Mouse (Mus musculus): ENCODE data around the gene Npff. TPM values are rescaled to one million over a fixed set of nuclear protein-coding genes. Genes with fewer than 3 reads are reported as not detected.

Npff gene
- polyA plus RNA-seq, 1 experiment from 2014 or later, result 3.6 TPM

DNA sequence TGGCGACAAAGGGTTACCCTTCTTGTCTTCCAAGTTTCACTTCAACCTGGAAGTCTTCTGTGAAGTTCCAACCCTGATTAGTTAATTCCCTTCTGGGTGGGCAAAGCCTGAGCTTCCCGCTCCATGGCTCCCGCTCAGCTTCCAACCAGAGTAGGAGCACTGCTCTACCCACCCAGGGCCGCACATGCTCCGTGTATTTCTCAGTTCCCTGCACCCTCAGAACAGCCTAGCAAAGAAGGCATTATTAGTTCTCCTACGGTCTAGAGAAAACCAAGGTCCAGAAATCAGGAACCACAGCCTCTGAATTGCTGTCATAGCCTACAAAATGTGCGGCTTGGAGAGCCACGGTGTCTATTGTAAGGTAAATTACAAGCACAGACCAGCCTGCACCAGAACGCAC is 14.6 kb downstream of the Npff start:
- Histone ChIP-seq H3K9me3 (replicated peaks) (no peaks in the 10 kb centered on the region), H3K27ac (peak overlapping the region; percentile 89), H3K9ac (peak overlapping the region; percentile 70), H3K36me3 (peaks cover 11% of the 10 kb centered on the region), H3K4me2 (replicated peaks) (peak overlapping the region; percentile 83), H3K4me1 (peaks cover 51% of the 10 kb centered on the region), H3K27me3 (no peaks in the 10 kb centered on the region), H3K4me3 (peak overlapping the region; percentile 58)
- ATAC-seq (ENCODE audit: low FRiP score), result peak; percentile 67
- 7% methylated on average over 9 of the region's 9 CpGs for WGBS

DNA sequence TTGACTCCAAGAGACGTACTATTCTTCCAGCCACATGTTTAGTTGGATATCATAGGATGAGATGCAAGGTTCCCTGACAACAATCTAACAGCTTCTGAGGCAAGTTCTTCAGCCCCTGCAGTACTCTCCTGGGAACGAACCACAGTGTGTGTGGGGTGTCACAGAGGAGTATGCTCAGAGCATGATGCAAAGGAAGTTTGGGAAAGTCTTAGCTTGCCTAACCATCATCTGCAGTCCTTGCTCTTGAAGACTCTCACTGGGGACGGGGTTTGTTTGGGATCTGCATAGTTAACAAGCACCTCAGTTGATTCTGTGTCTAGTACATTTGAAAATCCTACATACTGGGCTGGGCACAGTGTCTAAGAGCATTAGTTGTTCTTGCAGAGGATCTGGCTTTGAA is 16.4 kb downstream of the Npff start:
- no peaks in the 10 kb centered on the region for H3K27me3 ChIP-seq
- H3K4me1 ChIP-seq, result peaks cover 40% of the 10 kb centered on the region
- no peak overlapping the region for H3K4me2 ChIP-seq (replicated peaks)
- no peak overlapping the region for H3K27ac ChIP-seq
- peaks cover 27% of the 10 kb centered on the region for H3K36me3 ChIP-seq
- H3K9ac ChIP-seq, result no peak overlapping the region
- H3K9me3 ChIP-seq (replicated peaks), result no peaks in the 10 kb centered on the region
- 90% methylated on average over 3 of the region's 3 CpGs for WGBS
- ATAC-seq (ENCODE audit: low FRiP score), result no peak
- no peak overlapping the region for H3K4me3 ChIP-seq

DNA sequence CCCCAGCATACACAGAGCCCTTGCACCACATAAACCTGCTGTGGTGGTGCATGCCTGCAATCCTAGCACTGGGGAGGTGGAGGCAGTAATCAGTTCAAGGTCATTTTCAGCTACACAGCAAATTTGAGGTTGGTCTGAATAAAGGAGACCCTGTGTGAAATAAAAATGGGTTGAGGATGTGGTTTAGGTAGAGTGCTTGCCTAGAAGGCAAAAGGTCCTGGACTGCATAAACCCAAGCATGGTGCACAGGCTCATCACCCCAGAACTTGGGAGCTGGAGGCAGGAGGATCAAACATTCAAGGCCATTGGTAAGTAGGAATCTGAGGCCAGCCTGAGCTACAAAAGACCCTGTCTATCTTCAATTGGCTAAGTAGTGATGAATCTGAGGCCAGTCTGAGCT is 17.2 kb downstream of the Npff start:
- H3K27me3 ChIP-seq, result no peaks in the 10 kb centered on the region
- peaks cover 33% of the 10 kb centered on the region for H3K4me1 ChIP-seq
- H3K9ac ChIP-seq, result no peak overlapping the region
- H3K27ac ChIP-seq, result no peak overlapping the region
- no peak for ATAC-seq (ENCODE audit: low FRiP score)
- no peaks in the 10 kb centered on the region for H3K9me3 ChIP-seq (replicated peaks)
- H3K4me2 ChIP-seq (replicated peaks), result no peak overlapping the region
- no peak overlapping the region for H3K4me3 ChIP-seq
- H3K36me3 ChIP-seq, result peaks cover 34% of the 10 kb centered on the region

DNA sequence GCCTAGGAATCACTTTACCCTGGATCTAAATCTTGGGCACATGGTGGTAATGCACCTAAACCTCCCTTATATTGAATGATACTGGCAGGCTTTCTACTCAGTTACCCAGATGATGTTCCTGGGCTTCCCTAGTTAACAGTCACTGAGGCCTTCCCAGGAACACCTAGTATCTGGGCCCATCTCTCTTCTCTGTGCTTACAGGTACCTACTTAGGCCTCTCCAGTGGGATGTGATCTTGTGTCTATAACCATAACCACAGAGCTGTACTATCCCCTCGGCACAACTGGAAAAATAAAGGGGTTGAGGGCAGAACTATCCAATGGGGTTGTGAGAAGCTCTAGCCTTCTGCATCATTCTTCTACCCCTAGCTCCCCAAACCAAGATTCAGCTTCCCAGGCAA is 17.9 kb downstream of the Npff start:
- 91% methylated on average over 1 of the region's 1 CpGs for WGBS
- Histone ChIP-seq H3K27me3 (no peaks in the 10 kb centered on the region), H3K4me3 (no peak overlapping the region), H3K4me1 (peaks cover 26% of the 10 kb centered on the region), H3K9ac (no peak overlapping the region), H3K4me2 (replicated peaks) (no peak overlapping the region), H3K36me3 (peaks cover 41% of the 10 kb centered on the region), H3K9me3 (replicated peaks) (no peaks in the 10 kb centered on the region), H3K27ac (no peak overlapping the region)
- no peak for ATAC-seq (ENCODE audit: low FRiP score)

DNA sequence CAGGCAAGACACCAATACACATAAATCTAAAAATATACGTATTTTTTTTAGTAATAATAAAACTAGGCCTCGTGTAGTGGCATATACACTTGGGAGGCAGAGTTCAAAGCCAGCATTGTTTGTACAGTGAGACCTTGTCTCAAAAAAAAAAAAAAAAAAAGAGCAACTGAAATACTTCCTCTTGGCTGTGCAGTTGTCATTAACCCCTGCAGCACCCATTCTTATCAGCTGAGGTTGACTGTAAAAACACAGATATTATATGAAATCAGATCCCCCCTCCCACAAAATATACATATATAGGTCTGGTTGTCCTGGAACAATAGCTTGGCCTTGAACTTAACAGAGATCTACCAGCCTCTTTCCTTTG is 18.3 kb downstream of the Npff start:
- Histone ChIP-seq H3K4me1 (peaks cover 22% of the 10 kb centered on the region), H3K36me3 (peaks cover 46% of the 10 kb centered on the region), H3K9ac (no peak overlapping the region), H3K27me3 (no peaks in the 10 kb centered on the region), H3K4me2 (replicated peaks) (no peak overlapping the region), H3K27ac (no peak overlapping the region), H3K4me3 (no peak overlapping the region), H3K9me3 (replicated peaks) (no peaks in the 10 kb centered on the region)
- WGBS, result 52% methylated on average over 2 of the region's 2 CpGs
- no peak for ATAC-seq (ENCODE audit: low FRiP score)

DNA sequence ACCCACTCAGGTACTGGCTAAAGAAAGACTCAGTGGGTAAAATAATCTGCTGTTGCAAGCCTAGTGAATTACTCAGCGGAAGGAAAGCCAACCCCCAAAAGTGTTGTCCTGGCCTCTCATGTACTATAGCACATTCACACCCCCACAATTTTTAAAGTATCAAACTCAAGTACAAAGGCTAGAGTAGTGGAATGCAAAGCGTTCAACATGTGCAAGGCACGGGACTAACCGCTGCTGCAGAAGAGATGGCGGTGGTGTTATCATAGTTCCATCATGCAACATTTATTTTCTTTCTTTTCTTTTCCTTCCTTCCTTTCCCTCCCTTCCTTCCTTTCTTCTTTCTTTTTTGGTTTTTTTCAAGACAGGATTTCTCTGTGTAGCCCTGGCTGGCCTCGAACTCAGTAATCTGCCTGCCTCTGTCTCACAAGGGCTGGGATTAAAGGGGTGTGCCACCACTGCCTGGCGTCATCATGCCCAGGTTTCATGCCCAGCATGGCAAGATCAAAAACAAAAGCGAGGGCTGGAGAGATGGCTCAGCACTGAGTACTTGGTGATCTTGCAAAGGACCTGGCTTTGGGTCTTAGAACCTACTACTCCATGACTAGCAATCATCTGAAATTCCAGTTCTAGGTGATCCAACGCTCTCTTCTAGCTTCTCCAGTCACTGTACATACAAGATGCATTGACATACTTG is 18.8 kb downstream of the Npff start:
- Histone ChIP-seq H3K4me3 (no peak overlapping the region), H3K4me2 (replicated peaks) (no peak overlapping the region), H3K36me3 (peaks cover 51% of the 10 kb centered on the region), H3K27ac (no peak overlapping the region), H3K9ac (no peak overlapping the region), H3K9me3 (replicated peaks) (no peaks in the 10 kb centered on the region), H3K4me1 (peaks cover 17% of the 10 kb centered on the region), H3K27me3 (no peaks in the 10 kb centered on the region)
- WGBS, result 89% methylated on average over 9 of the region's 9 CpGs
- no peak for ATAC-seq (ENCODE audit: low FRiP score)

DNA sequence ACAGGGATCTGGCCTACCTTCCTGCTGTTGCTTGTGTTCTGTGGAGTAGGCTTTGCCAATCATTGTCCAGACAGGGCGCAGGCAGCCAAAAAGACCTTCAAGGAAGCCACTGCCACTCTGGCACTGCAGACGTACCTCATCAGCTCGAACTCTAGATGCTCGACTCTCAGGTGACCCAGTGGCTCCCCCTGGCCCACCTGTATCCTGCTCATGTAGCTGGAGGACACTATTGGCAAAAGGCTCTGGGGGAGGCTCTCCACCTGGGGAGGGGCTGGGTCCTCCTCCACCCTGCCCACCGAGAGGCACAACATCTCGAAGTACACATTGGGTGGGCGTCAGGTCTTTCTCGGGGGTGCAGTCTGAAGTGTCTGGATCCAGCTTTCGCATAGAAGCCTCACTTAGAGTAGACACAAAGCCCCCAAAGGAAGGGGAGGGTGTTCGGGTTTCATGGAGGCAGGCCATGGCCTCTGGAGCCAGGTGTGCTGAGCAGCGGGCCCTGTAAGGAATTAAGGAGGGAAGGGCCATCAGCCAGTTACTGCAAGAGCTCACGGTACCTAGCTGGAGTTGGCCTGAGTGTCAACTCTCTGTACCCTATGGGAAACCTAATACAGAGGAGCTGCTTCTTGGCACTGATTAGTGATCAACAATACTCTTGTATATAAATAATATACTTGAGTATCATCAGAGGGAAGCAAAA is 19.5 kb downstream of the Npff start:
- Histone ChIP-seq H3K4me2 (replicated peaks) (no peak overlapping the region), H3K27me3 (no peaks in the 10 kb centered on the region), H3K4me3 (no peak overlapping the region), H3K27ac (no peak overlapping the region), H3K4me1 (peaks cover 12% of the 10 kb centered on the region), H3K9ac (no peak overlapping the region), H3K9me3 (replicated peaks) (no peaks in the 10 kb centered on the region), H3K36me3 (peaks cover 58% of the 10 kb centered on the region)
- no peak for ATAC-seq (ENCODE audit: low FRiP score)
- 76% methylated on average over 12 of the region's 12 CpGs for WGBS

DNA sequence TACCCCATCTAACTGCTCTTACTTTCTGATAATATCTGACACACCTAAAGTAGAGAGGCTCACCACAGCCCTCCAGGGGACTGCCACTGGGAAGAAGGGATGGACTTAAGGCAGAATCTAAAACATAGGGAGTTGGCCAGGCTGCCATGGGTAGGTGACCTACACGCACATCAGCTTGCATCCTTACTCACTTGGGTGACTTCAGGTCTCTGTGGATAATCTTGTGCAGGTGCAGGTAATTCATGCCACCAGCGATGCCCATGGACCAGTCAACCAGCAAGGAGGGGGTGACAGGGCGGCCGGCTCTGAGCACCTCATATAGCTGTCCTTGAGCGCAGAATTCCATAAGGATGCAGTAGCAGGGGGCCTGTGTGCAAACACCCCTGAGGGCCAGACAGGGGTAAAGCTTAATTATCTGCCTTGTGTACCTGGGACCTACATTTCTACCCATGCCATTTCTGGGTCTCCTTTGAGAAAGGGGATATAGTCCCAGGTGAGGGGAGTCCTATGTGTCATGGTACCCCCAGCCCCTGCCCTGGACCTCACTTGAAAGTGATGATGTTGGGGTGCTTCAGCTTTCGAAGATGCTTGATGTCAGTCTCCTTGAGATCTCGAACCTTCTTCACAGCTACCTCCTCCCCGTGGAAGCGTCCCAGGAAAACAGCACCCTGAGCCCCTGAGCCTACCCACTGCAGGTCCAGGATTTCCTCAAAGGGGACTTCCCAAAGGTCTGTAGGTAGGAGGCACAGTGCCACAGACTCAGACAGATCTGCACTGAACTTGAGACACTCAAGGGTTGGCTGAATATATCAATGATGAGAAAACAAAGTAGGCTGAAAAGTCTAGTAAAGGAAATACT is 20.6 kb downstream of the Npff start:
- no peak for ATAC-seq (ENCODE audit: low FRiP score)
- no peak overlapping the region for H3K4me2 ChIP-seq (replicated peaks)
- WGBS, result 86% methylated on average over 9 of the region's 9 CpGs
- H3K9ac ChIP-seq, result no peak overlapping the region
- no peaks in the 10 kb centered on the region for H3K9me3 ChIP-seq (replicated peaks)
- H3K4me3 ChIP-seq, result no peak overlapping the region
- H3K27ac ChIP-seq, result no peak overlapping the region
- peaks cover 69% of the 10 kb centered on the region for H3K36me3 ChIP-seq
- no peaks in the 10 kb centered on the region for H3K27me3 ChIP-seq
- peaks cover 2% of the 10 kb centered on the region for H3K4me1 ChIP-seq

DNA sequence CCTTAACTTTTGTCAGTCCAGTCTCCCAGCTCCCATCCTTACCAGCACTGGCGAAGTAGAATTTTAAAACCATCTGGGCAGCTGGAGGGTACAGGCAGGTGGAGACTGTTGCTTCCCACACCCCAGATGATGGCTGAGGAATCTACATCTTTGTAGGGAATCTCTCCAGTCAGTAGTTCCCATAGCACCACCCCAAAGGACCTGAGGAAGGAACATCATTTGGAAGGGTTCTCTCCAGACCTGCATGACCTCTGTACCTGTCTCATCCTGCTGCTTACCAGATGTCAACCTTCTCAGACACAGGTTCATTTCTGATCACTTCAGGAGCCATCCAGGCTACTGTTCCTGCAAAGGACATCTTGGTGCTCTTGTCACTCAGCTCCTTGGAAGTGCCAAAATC is 21.3 kb downstream of the Npff start, which contains the start of gene Gm10337:
Gene Gm10337 (plus strand): TSS at position 276 of the 400 bp plus-strand sequence.
- H3K36me3 ChIP-seq, result peaks cover 73% of the 10 kb centered on the region
- H3K27ac ChIP-seq, result no peak within 1 kb of the TSS
- H3K9ac ChIP-seq, result no peak within 1 kb of the TSS
- 97% methylated on average over 1 of the region's 1 CpGs for WGBS
- H3K9me3 ChIP-seq (replicated peaks), result no peaks in the 10 kb centered on the region
- H3K4me3 ChIP-seq, result no peak within 1 kb of the TSS
- no peak within 1 kb of the TSS for H3K4me2 ChIP-seq (replicated peaks)
- H3K4me1 ChIP-seq, result no peaks in the 10 kb centered on the region
- no peaks in the 10 kb centered on the region for H3K27me3 ChIP-seq
- no peak for ATAC-seq (ENCODE audit: low FRiP score)

DNA sequence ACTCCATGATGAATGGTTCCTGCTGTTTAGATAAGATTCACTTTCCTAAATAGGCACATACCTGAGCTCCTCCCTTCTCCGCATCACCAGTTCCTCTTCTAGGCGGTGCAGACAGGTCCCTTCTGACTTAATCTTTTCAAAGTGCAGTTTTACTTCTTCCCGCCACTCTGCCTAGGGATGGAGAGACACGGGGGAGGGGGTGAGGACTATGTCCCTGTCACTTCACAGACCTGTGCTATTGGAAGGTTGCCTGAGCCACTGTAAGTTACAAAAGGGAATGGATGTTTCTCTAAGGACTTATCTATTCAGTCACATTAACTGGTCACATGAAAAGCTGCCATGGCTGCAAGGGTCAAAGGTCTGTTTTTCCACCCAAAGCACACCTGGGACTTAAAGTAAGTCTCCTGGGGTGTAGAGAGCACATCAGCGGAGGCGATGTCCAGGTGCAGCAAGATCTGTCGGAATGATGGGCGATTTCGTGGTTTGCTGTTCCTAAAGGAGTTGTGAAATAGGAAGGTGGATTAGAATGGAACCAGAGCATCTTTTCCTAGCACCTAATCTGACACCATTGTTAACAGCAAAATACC is 22.4 kb downstream of the Npff start:
- Histone ChIP-seq H3K27me3 (no peaks in the 10 kb centered on the region), H3K36me3 (peaks cover 82% of the 10 kb centered on the region), H3K9ac (no peak overlapping the region), H3K4me2 (replicated peaks) (no peak overlapping the region), H3K9me3 (replicated peaks) (no peaks in the 10 kb centered on the region), H3K27ac (no peak overlapping the region), H3K4me3 (no peak overlapping the region), H3K4me1 (no peaks in the 10 kb centered on the region)
- no peak for ATAC-seq (ENCODE audit: low FRiP score)
- 85% methylated on average over 9 of the region's 9 CpGs for whole genome bisulfite sequencing

DNA sequence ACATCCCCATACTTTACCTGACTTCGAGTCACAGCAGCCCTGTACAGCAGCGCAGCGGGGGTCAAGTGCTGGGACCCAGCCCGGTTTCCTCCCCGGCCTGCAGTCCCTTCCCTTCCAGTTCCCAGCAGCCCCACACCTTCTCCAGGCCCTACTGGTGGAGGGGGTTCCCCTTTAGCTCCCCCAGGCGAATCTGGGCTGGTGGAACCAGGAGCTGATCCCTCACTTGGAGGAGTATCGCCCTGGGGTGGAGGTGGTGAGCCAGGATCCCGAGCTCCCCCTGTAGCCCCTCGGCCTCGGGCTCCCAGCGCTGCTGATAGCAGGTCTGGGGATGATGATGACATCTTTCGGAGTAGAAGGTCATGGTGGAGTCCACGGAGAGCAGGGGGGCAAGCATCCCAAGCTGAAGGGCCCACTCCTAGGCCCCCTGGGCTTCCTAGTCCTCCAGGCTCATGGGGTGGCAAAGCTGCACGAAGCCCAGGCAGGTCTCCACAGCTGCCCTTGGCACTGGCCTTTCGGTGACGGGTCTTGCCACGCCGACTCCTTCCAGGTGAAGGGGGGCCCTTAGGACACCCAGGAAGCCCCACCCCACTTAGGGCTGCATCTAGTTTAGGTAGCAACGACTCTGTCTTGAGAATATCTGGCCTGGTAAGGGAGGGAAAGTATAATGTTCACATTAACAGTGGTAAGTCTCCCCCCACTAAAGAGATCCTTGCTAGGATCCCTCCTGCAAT is 23.5 kb downstream of the Npff start:
- H3K27me3 ChIP-seq, result no peaks in the 10 kb centered on the region
- ATAC-seq (ENCODE audit: low FRiP score), result 0 out of 2 replicates have a peak, but pooled peaks have one; percentile 24
- H3K9ac ChIP-seq, result no peak overlapping the region
- peaks cover 88% of the 10 kb centered on the region for H3K36me3 ChIP-seq
- H3K4me2 ChIP-seq (replicated peaks), result no peak overlapping the region
- no peaks in the 10 kb centered on the region for H3K9me3 ChIP-seq (replicated peaks)
- 91% methylated on average over 19 of the region's 19 CpGs for WGBS
- H3K4me1 ChIP-seq, result no peaks in the 10 kb centered on the region
- no peak overlapping the region for H3K4me3 ChIP-seq
- H3K27ac ChIP-seq, result no peak overlapping the region

DNA sequence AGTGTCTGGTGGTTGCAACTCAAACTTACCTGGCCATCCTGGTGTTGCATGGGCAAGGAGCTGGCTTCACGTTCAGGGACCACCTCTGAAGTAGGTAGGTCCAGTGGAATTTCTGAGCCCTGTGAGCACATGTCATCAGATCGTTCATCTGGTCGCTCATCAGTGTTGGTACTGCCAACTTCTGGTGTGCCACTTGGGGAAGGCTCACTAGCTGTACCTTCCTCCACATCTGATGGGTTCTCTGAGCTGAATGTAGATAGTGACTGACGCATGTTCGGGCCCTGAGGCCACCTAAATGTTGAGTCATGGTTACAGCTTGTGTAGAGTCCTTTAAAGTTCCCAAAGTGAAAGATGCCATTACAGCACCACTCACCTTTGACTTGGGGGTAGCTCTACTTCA is 24.3 kb downstream of the Npff start:
- ATAC-seq (ENCODE audit: low FRiP score), result no peak
- peaks cover 88% of the 10 kb centered on the region for H3K36me3 ChIP-seq
- 92% methylated on average over 5 of the region's 5 CpGs for WGBS

More for the DNA sequence above, 24.3 kb downstream of the Npff start:
- Histone ChIP-seq H3K27ac (no peak overlapping the region), H3K4me2 (replicated peaks) (no peak overlapping the region), H3K4me3 (no peak overlapping the region), H3K4me1 (no peaks in the 10 kb centered on the region), H3K9ac (no peak overlapping the region), H3K27me3 (no peaks in the 10 kb centered on the region), H3K9me3 (replicated peaks) (no peaks in the 10 kb centered on the region)

Data from hindbrain, embryonic 12.5 days (tissue).